Mouse (Mus musculus): ENCODE data around the gene Kif26b. TPM values are rescaled to one million over a fixed set of nuclear protein-coding genes. Genes with fewer than 3 reads are reported as not detected.

Gene Kif26b
- polyA plus RNA-seq, 1 experiment from 2014 or later: 0.44 TPM

DNA sequence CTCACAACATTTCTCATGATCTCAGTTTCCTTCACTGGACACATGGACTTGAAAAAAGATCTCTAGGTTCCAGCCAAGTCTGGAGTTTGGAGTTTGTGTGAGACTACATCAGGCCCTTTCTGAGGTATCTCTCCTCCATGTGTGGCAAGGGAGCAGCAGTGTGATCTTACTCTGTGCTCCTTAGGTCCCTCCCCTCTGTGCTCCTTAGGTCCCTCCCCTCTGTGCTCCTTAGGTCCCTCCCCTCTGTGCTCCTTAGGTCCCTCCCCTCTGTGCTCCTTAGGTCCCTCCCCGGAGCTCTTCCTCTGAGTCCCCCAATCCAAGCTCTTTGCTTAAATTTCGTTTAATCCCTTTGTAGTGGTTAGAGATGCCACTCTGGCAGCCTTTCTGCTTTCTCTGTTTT is 250.8 kb downstream of the Kif26b start:
- Histone ChIP-seq H3K27me3 (replicated peaks; ENCODE audit: insufficient read depth, low read length) (no peaks in the 10 kb centered on the region), H3K27ac (ENCODE audit: low read length) (no peak overlapping the region), H3K9ac (replicated peaks; ENCODE audit: low read depth) (no peak overlapping the region), H3K4me3 (ENCODE audit: low read depth, low read length) (no peak overlapping the region), H3K4me2 (replicated peaks; ENCODE audit: low read depth, low read length) (no peak overlapping the region), H3K4me1 (ENCODE audit: insufficient read depth, low read depth, low read length) (no peaks in the 10 kb centered on the region), H3K36me3 (ENCODE audit: insufficient read depth, low read length) (no peaks in the 10 kb centered on the region), H3K9me3 (ENCODE audit: low read length) (no peaks in the 10 kb centered on the region)
- 13% methylated on average over 2 of the region's 2 CpGs for WGBS
- DNase-seq (ENCODE audit: low spot score): no peak
- no peak for TF ChIP-seq EP300 (IDR thresholded peaks at IDR 0.05)
- TF ChIP-seq CTCF (IDR thresholded peaks at IDR 0.05): no peak
- no peak for ATAC-seq

- Histone ChIP-seq H3K36me3 (ENCODE audit: insufficient read depth, low read length) (no peaks in the 10 kb centered on the region), H3K4me2 (replicated peaks; ENCODE audit: low read depth, low read length) (no peak overlapping the region), H3K9ac (replicated peaks; ENCODE audit: low read depth) (no peak overlapping the region), H3K27ac (ENCODE audit: low read length) (no peak overlapping the region), H3K4me1 (ENCODE audit: insufficient read depth, low read depth, low read length) (no peaks in the 10 kb centered on the region), H3K9me3 (ENCODE audit: low read length) (no peaks in the 10 kb centered on the region), H3K4me3 (ENCODE audit: low read depth, low read length) (no peak overlapping the region), H3K27me3 (replicated peaks; ENCODE audit: insufficient read depth, low read length) (no peaks in the 10 kb centered on the region)
- whole genome bisulfite sequencing: 98% methylated on average over 6 of the region's 6 CpGs
- DNase-seq (ENCODE audit: low spot score): no peak
- ATAC-seq: no peak
- TF ChIP-seq CTCF (IDR thresholded peaks at IDR 0.05) (no peak), EP300 (IDR thresholded peaks at IDR 0.05) (no peak)
These were observed 255.1 kb downstream of the Kif26b start for GRCm38 (mm10) chr1:178784043-178784442.

DNA sequence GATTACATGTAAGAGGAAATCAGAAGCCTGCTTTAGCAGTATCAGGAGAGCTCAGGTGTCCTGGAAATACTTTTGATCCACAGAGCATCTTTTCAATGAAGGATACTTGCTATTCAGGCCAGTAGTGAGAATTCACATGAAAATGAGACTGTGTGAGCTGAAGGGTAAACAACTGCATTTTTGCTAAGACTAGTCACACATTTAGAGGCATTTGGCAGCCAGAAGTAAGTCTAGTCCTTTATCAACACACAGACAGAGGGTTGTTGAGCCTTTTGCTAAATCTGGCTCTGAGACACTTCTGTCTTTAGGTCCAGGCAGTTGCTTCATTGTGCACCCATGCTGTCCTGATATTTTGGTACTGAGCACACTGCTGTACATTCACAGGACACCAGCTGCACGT is 262.3 kb downstream of the Kif26b start:
- Histone ChIP-seq H3K9ac (replicated peaks; ENCODE audit: low read depth) (no peak overlapping the region), H3K27me3 (replicated peaks; ENCODE audit: insufficient read depth, low read length) (no peaks in the 10 kb centered on the region), H3K4me1 (ENCODE audit: insufficient read depth, low read depth, low read length) (no peaks in the 10 kb centered on the region), H3K4me3 (ENCODE audit: low read depth, low read length) (no peak overlapping the region), H3K27ac (ENCODE audit: low read length) (no peak overlapping the region), H3K9me3 (ENCODE audit: low read length) (no peaks in the 10 kb centered on the region), H3K36me3 (ENCODE audit: insufficient read depth, low read length) (no peaks in the 10 kb centered on the region), H3K4me2 (replicated peaks; ENCODE audit: low read depth, low read length) (no peak overlapping the region)
- ATAC-seq (no peak), DNase-seq (ENCODE audit: low spot score) (no peak)
- TF ChIP-seq EP300 (IDR thresholded peaks at IDR 0.05) (no peak), CTCF (IDR thresholded peaks at IDR 0.05) (no peak)
- WGBS: 29% methylated on average over 1 of the region's 1 CpGs

- 86% methylated on average over 5 of the region's 5 CpGs for WGBS
- Histone ChIP-seq H3K4me3 (ENCODE audit: low read depth, low read length) (no peak overlapping the region), H3K4me1 (ENCODE audit: insufficient read depth, low read depth, low read length) (no peaks in the 10 kb centered on the region), H3K9me3 (ENCODE audit: low read length) (no peaks in the 10 kb centered on the region), H3K27ac (ENCODE audit: low read length) (no peak overlapping the region), H3K36me3 (ENCODE audit: insufficient read depth, low read length) (no peaks in the 10 kb centered on the region), H3K4me2 (replicated peaks; ENCODE audit: low read depth, low read length) (no peak overlapping the region), H3K9ac (replicated peaks; ENCODE audit: low read depth) (no peak overlapping the region), H3K27me3 (replicated peaks; ENCODE audit: insufficient read depth, low read length) (no peaks in the 10 kb centered on the region)
- DNase-seq (ENCODE audit: low spot score): no peak
- no peak for TF ChIP-seq CTCF (IDR thresholded peaks at IDR 0.05)
- TF ChIP-seq EP300 (IDR thresholded peaks at IDR 0.05): no peak
- no peak for ATAC-seq
These were observed 263.8 kb downstream of the Kif26b start for GRCm38 (mm10) chr1:178792726-178793125.

DNA sequence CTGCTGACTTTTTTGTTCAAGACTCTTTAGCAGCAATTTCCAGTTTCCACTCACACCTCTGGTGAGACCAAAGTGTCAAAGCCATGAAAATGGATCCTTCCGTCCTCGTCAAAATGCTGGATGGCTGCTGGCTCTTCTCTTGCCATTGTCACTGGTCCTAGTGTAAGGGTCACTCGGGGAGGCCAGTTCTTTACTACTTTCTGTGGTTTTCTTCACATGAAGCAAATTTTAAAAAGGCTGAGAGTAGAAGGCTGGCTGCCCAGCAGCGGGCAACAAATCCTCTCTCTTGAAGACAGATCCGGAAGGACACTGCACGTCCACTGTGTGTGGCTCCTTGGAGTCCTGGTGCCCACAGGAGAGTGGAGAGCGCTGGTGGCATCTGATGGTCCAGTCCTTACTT is 265.9 kb downstream of the Kif26b start:
- Histone ChIP-seq H3K36me3 (ENCODE audit: insufficient read depth, low read length) (no peaks in the 10 kb centered on the region), H3K4me1 (ENCODE audit: insufficient read depth, low read depth, low read length) (no peaks in the 10 kb centered on the region), H3K4me3 (ENCODE audit: low read depth, low read length) (no peak overlapping the region), H3K9me3 (ENCODE audit: low read length) (no peaks in the 10 kb centered on the region), H3K9ac (replicated peaks; ENCODE audit: low read depth) (no peak overlapping the region), H3K4me2 (replicated peaks; ENCODE audit: low read depth, low read length) (no peak overlapping the region), H3K27ac (ENCODE audit: low read length) (no peak overlapping the region), H3K27me3 (replicated peaks; ENCODE audit: insufficient read depth, low read length) (no peaks in the 10 kb centered on the region)
- 87% methylated on average over 7 of the region's 7 CpGs for WGBS
- no peak for ATAC-seq
- DNase-seq (ENCODE audit: low spot score): no peak
- TF ChIP-seq EP300 (IDR thresholded peaks at IDR 0.05): no peak
- TF ChIP-seq CTCF (IDR thresholded peaks at IDR 0.05): no peak

DNA sequence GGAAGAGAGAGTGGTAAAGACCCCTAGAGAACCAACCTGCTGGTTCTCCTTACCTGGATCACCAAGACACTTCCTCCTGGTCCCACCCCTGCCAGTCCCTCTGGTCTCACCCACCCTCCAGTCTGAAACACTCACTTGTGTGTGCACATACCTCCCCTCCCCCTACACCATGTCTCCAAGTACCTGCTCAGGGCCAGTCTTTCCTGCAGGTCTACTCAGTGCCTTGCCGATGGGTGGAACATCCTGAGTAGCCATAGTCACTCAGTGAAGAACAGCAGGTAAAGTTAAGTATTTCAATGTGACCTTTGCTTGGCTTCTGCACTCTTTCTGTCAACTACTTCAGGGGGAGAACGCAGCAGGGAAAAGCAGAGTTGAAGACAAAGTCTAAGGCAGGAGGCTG is 268.5 kb downstream of the Kif26b start:
- Histone ChIP-seq H3K4me3 (ENCODE audit: low read depth, low read length) (no peak overlapping the region), H3K4me1 (ENCODE audit: insufficient read depth, low read depth, low read length) (no peaks in the 10 kb centered on the region), H3K27ac (ENCODE audit: low read length) (no peak overlapping the region), H3K9me3 (ENCODE audit: low read length) (no peaks in the 10 kb centered on the region), H3K9ac (replicated peaks; ENCODE audit: low read depth) (no peak overlapping the region), H3K36me3 (ENCODE audit: insufficient read depth, low read length) (no peaks in the 10 kb centered on the region), H3K4me2 (replicated peaks; ENCODE audit: low read depth, low read length) (no peak overlapping the region), H3K27me3 (replicated peaks; ENCODE audit: insufficient read depth, low read length) (no peaks in the 10 kb centered on the region)
- ATAC-seq (no peak), DNase-seq (ENCODE audit: low spot score) (no peak)
- no peak for TF ChIP-seq EP300 (IDR thresholded peaks at IDR 0.05)
- no peak for TF ChIP-seq CTCF (IDR thresholded peaks at IDR 0.05)
- WGBS: 56% methylated on average over 2 of the region's 2 CpGs

DNA sequence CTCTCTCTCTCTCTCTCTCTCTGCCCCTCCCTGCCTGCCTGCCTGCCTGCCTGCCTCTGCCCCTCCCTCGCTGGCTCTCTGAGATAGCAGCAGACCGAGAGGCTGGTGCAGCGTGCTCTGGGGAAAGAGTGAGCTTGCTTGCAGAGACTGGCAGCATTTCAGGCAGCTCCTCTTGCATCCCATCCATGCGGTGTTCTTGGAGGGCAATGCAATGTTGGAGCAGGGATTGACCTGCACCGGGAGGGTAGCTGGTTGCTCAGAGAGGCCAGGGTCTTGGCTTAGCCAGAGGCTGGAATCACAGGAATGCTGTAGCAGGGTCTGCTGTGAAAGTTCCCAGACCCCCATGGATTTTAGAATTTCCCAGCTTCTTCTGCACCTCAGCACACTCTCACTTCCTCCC is 269.4 kb downstream of the Kif26b start:
- Histone ChIP-seq H3K36me3 (ENCODE audit: insufficient read depth, low read length) (no peaks in the 10 kb centered on the region), H3K27ac (ENCODE audit: low read length) (no peak overlapping the region), H3K9ac (replicated peaks; ENCODE audit: low read depth) (no peak overlapping the region), H3K27me3 (replicated peaks; ENCODE audit: insufficient read depth, low read length) (no peaks in the 10 kb centered on the region), H3K4me3 (ENCODE audit: low read depth, low read length) (no peak overlapping the region), H3K4me1 (ENCODE audit: insufficient read depth, low read depth, low read length) (no peaks in the 10 kb centered on the region), H3K9me3 (ENCODE audit: low read length) (no peaks in the 10 kb centered on the region), H3K4me2 (replicated peaks; ENCODE audit: low read depth, low read length) (no peak overlapping the region)
- 10% methylated on average over 5 of the region's 5 CpGs for WGBS
- TF ChIP-seq CTCF (IDR thresholded peaks at IDR 0.05) (no peak), EP300 (IDR thresholded peaks at IDR 0.05) (no peak)
- no peak for ATAC-seq
- DNase-seq (ENCODE audit: low spot score): no peak
